Mouse (Mus musculus): ENCODE data around the gene Elobl. TPM values are rescaled to one million over a fixed set of nuclear protein-coding genes. Genes with fewer than 3 reads are reported as not detected.

The Elobl gene
- total RNA-seq, 2 experiments from 2014 or later = not detected

- intact Hi-C loops (cut with DNase I) = no loop called here
- DNase-seq (ENCODE audit: low spot score in 2 of 2) = peak; percentile 44 to 51
These were observed 26.9 kb upstream of the Elobl start for GRCm38 (mm10) chr11:88993625-88994024.

- intact Hi-C loops (cut with DNase I) = no loop called here
These were observed 26.5 kb upstream of the Elobl start for GRCm38 (mm10) chr11:88993186-88993585.

DNA sequence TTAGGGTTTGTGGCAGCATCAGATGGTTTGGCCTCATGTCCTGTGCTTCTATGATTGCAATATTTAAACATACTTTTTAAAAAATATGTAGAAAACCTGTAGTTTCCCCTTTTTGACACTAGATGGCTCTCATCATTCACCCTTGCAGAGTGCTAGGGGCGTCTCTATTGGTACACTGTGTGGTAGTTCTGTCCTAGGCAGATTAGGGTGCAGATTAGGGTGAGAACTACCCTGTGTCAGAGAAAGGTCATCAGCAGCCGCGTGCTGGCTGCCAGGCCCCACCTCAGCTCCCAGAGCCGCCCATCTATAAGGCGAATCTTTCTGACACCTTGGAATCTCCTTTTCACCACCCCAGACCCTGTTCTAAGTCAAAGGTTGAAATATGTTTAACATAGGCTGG is 22.8 kb upstream of the Elobl start:
- intact Hi-C loops (cut with DNase I) = no loop called here
- peak in 1 of 2 experiments; percentile 26 for DNase-seq (ENCODE audit: low spot score in 2 of 2)

More at GRCm38 (mm10) chr11:88993186-88993585, 26.5 kb upstream of the Elobl start:
- DNase-seq (ENCODE audit: low spot score in 2 of 2) = no peak

GRCm38 (mm10) chr11:88988956-88989355 is 22.2 kb upstream of the Elobl start:
- intact Hi-C loops (cut with DNase I) = no loop called here
- no peak for DNase-seq (ENCODE audit: low spot score in 2 of 2)

DNA sequence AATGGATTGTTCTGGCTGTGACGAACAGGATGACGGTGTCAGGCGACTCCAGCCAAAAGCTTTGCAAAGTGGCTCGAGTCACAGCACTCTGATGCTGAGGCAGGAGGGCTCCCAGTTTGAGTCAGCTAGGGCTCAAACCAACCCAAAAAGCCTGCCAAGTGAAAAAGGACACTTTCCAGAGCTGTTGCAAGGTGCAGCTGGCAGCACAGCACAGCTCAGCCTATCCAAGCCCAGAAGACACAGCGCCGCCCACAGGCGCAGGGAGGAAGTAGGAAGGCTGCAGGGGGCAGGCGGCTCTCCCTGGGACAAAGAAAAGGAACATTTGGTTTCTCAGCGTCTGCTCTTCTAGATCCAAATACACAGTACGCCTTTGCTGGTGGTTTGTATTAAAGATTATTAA is 19.9 kb upstream of the Elobl start:
- intact Hi-C loops (cut with DNase I) = no loop called here
- DNase-seq (ENCODE audit: low spot score in 2 of 2) = no peak

DNA sequence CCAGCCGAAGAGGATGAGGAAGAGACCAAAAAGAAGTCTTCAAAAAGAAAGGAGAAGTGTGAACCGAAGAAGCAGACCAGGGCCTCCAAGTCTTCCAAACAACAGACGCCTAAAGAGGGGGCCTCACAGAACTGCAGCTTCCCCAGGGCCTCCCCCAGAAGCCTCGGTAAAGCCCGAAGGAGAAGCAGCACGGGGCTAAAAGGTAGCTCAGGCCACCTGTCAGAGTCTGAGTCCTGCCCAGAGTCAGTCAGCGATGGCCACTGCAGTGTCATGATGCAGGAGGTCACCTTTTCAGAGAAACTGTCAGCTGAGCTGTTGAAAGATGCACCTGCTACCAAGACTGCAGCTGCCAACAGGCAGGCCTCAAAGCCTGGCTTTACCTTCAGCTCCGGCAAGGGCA is 14.6 kb upstream of the Elobl start:
- no peak for DNase-seq (ENCODE audit: low spot score in 2 of 2)

DNA sequence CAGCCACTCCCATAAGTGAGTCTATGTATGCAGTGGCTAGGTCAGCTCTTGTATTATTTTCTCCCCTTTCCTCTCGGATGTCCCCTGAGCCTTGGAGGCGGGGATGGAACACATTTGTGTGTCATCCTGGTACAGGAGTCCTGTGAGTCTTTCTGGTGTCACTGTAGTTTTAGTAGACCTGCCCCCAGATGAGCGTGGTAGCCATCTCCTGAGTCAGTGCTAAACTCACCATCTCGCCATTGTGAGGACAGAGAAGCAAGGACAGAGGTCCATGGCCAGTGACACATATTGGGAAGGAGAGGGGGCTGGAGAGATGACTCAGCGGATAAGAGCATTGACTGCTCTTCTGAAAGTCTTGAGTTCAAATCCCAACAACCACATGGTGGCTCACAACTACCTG is 10.5 kb upstream of the Elobl start:
- intact Hi-C loops (cut with DNase I) = no loop called here
- DNase-seq (ENCODE audit: low spot score in 2 of 2) = no peak

More for the DNA sequence above, 14.6 kb upstream of the Elobl start:
- intact Hi-C loops (cut with DNase I) = no loop called here

DNA sequence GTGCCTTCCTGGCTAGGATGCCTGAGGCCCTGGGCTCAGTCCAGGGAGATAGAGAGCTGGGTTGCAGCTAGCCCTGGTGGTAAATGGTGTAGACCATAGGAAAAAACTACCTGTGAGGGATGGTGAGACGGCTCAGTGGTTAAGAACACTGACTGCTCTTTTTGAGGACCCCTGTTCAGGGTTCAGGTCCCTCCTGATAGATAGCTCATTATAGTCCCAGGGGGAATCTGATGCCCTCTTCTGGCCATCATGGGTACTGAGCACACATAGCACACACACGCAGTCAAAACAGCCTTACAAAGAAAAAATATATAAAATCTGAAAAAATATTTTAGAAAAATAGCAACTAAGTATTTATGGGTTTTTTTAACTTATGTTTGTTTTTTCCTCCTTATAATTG is 9.6 kb upstream of the Elobl start:
- intact Hi-C loops (cut with DNase I) = no loop called here
- no peak for DNase-seq (ENCODE audit: low spot score in 2 of 2)

GRCm38 (mm10) chr11:88973776-88974701 is 7.3 kb upstream of the Elobl start:
- intact Hi-C loops (cut with DNase I) = loop anchor here (5.0 kb wide), 1 partner anchor 67 kb away; no protein-coding TSS in a partner anchor
- peak; percentile 96 for DNase-seq (ENCODE audit: low spot score in 2 of 2)

DNA sequence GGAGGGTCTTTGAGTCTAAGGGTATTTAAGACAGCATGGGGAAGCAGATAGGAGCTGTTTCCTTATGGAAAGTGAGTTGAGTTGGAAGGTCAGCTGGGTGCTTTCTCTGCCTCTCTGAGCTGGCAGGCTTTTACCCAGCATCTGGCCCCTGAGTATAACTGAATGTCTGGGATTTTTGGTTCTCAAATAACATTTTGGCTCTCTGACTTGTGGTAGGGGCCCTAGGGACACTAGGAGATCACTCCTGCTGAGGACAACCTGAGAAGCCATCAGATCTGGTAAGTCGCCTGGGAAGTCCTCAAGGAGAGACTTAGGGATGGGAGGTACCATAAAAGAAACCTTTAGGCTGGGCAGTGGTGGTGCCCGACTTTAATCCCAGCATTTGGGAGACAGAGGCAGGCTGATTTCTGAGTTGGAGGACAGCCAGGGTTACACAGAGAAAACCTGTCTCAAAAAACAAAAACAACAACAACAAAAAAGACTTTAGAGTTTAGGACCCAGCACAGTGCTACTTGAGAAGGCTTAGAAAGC is 3.5 kb upstream of the Elobl start, which contains the start of gene Coil:
Coil (plus strand) TSS at position 51 of the 531 bp plus-strand sequence.
- intact Hi-C loops (cut with DNase I) = loop anchor here (5.0 kb wide), 1 partner anchor 63 kb away; no protein-coding TSS in a partner anchor
- DNase-seq (ENCODE audit: low spot score in 2 of 2) = peak in 1 of 2 experiments; percentile 28

DNA sequence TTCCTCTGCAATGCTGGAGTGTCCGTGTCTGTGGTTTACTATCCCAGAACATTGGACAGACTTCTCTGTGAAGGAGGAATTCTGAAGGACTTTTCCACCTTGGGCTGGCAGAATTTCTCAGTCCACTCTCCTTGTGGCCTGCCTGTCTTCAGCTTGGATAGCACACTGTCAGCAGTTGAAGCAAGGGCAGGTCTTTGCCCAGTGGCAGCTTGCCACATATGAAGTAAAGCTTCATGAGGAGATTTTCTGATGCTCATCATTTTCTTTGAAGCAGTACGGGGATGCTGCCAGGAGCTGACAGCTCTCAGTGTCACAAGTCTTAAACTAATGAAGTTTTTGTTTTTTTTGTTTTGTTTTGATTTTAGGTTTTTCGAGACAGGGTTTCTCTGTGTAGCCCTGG is 7.9 kb downstream of the Elobl start:
- intact Hi-C loops (cut with DNase I) = loop anchor here (5.0 kb wide), 2 partner anchors 112 to 992 kb away; no protein-coding TSS in a partner anchor
- DNase-seq (ENCODE audit: low spot score in 2 of 2) = no peak

DNA sequence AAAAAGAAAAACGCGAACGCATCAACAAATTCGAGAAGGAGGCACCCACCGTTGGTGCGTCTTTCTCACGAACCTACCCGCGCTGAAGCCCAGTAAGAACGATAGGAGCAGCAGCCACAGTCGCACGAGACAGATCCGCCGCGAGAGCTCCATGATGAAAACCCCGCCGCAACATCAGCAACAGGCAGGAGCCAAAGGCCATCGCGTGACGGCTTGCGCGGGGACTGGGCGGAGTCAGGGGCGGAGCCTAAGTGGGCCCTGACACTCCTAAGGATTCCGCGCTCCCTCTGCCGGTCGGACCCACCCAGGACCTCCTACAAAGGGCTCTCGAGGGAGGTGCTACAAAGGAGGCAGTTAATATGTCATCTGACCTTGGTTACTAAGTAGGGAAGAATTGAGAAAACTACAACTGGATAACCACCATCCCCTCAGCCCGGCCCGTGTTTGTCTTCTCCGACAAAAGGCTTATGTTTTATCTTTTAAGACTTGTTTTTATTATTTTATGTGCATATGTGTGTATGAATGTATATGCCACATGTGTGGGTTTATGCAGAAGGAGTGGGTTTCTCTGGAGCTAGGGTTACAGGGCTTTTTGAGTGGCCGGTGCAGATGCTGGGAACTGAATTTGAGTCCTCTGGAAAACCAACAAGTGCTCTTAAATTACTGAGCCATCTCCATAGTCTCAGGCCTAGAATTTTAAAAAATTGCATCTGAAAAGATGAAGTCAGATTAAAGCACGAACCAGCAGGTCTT is 11.3 kb downstream of the Elobl start, which contains the start of gene Scpep1:
Scpep1 (minus strand) TSS at position 249 of the 753 bp plus-strand sequence.
- intact Hi-C loops (cut with DNase I) = loop anchor here (5.0 kb wide), 2 partner anchors 108 to 988 kb away; no protein-coding TSS in a partner anchor
- DNase-seq (ENCODE audit: low spot score in 2 of 2) = peak; percentile 95 to 96

GRCm38 (mm10) chr11:88954803-88955202 is 11.9 kb downstream of the Elobl start:
- peak in 1 of 2 experiments; percentile 15 for DNase-seq (ENCODE audit: low spot score in 2 of 2)

DNA sequence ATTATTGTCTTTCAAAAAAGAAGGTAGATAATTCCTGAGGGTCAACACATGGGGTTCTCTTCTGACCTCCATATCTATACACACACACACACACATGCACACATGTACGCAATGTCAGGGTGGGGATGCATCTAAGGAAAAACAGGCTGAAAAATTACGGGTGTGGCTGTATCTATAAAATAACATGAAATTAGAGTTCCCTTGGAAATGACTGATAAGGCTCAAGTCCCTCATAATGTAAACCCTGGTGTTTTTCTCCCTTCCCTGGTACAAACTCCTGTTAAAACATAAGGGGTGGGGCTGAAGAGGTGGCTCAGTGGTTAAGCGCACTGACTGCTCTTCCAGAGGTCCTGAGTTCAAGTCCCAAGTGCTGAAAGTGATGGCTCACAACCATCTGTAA is 13.1 kb downstream of the Elobl start:
- no peak for DNase-seq (ENCODE audit: low spot score in 2 of 2)
- intact Hi-C loops (cut with DNase I) = loop anchor here (5.0 kb wide), 1 partner anchor 86 kb away; no protein-coding TSS in a partner anchor

More at GRCm38 (mm10) chr11:88954803-88955202, 11.9 kb downstream of the Elobl start:
- intact Hi-C loops (cut with DNase I) = loop anchor here (5.0 kb wide), 3 partner anchors 88 to 988 kb away; no protein-coding TSS in a partner anchor

- intact Hi-C loops (cut with DNase I) = loop anchor here (5.0 kb wide), 1 partner anchor 85 kb away; no protein-coding TSS in a partner anchor
- DNase-seq (ENCODE audit: low spot score in 2 of 2) = no peak
These were observed 14.6 kb downstream of the Elobl start for GRCm38 (mm10) chr11:88952117-88952516.

DNA sequence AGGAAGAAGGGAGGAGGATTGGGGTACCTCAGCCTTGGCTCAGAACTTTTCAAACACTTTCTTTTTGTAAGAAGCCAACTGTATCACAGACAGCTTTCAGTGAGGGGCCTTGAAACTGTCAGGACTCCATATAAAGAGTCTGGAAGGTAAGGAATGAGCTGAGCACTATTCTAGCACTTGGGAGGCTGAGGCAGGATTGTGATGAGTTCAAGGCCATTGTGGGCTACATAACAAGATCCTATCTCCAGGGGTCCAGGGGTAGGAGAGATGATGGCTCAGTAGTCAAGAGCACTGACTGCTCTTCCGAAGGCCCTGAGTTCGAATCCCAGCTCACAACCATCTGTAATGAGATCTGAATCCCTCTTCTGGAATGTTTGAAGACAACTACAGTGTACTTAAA is 15.2 kb downstream of the Elobl start:
- no peak for DNase-seq (ENCODE audit: low spot score in 2 of 2)
- intact Hi-C loops (cut with DNase I) = loop anchor here (5.0 kb wide), 1 partner anchor 84 kb away; no protein-coding TSS in a partner anchor

- intact Hi-C loops (cut with DNase I) = loop anchor here (5.0 kb wide), 1 partner anchor 83 kb away; no protein-coding TSS in a partner anchor
- no peak for DNase-seq (ENCODE audit: low spot score in 2 of 2)
These were observed 16.0 kb downstream of the Elobl start for GRCm38 (mm10) chr11:88950640-88951250.

- intact Hi-C loops (cut with DNase I) = loop anchor here (5.0 kb wide), 1 partner anchor 83 kb away; no protein-coding TSS in a partner anchor
These were observed 16.7 kb downstream of the Elobl start for GRCm38 (mm10) chr11:88949802-88950639.

More at GRCm38 (mm10) chr11:88949802-88950639, 16.7 kb downstream of the Elobl start:
- no peak for DNase-seq (ENCODE audit: low spot score in 2 of 2)
